Mouse (Mus musculus): ENCODE measurements at regions not wholly inside any gene's neighbourhood (a gene's known extent, or its start where the extent isn't known, plus 50 kb on each side); places are given as distances from the start of the nearest gene placed in this dataset.
A peak's percentile ranks its signal among the peaks of the same experiment; 100 is the strongest.

- no peak for DNase-seq (ENCODE audit: low spot score)
Observed at GRCm38 (mm10) chr9:100404426-100404825, 82.2 kb downstream of the Il20rb start.

GRCm38 (mm10) chr9:100400366-100400765, 86.2 kb downstream of the Il20rb start:
- peak; percentile 61 for DNase-seq (ENCODE audit: low spot score)

- DNase-seq (ENCODE audit: low spot score), result no peak
Observed at GRCm38 (mm10) chr9:100396340-100396910, 90.2 kb downstream of the Il20rb start.

- peak; percentile 66 for DNase-seq (ENCODE audit: low spot score)
Observed at GRCm38 (mm10) chr9:100395711-100396110, 90.9 kb downstream of the Il20rb start.

GRCm38 (mm10) chr9:100394632-100395031, 92.0 kb downstream of the Il20rb start:
- no peak for DNase-seq (ENCODE audit: low spot score)

GRCm38 (mm10) chr9:100394166-100394565, 92.4 kb downstream of the Il20rb start:
- no peak for DNase-seq (ENCODE audit: low spot score)

GRCm38 (mm10) chr9:100392262-100392661, 94.3 kb downstream of the Il20rb start:
- DNase-seq (ENCODE audit: low spot score), result no peak

- DNase-seq (ENCODE audit: low spot score), result no peak
Observed at GRCm38 (mm10) chr9:100391566-100392213, 94.9 kb downstream of the Il20rb start.

- DNase-seq (ENCODE audit: low spot score), result no peak
Observed at GRCm38 (mm10) chr9:100388393-100388792, 98.2 kb downstream of the Il20rb start.

GRCm38 (mm10) chr9:100387171-100387685, 99.4 kb downstream of the Il20rb start:
- DNase-seq (ENCODE audit: low spot score), result no peak

- DNase-seq (ENCODE audit: low spot score), result peak; percentile 70
Observed at GRCm38 (mm10) chr9:100382492-100382891, 104.1 kb downstream of the Il20rb start.

GRCm38 (mm10) chr9:100369921-100370320, 116.7 kb downstream of the Il20rb start:
- DNase-seq (ENCODE audit: low spot score), result no peak

- no peak for DNase-seq (ENCODE audit: low spot score)
Observed at GRCm38 (mm10) chr9:100366816-100367215, 119.8 kb downstream of the Il20rb start.

GRCm38 (mm10) chr9:100359934-100360716, 126.5 kb downstream of the Il20rb start:
- DNase-seq (ENCODE audit: low spot score), result peak; percentile 13

- DNase-seq (ENCODE audit: low spot score), result no peak
Observed at GRCm38 (mm10) chr9:100357553-100357952, 129.0 kb downstream of the Il20rb start.

- DNase-seq (ENCODE audit: low spot score), result no peak
Observed at GRCm38 (mm10) chr9:100340796-100341195, 145.8 kb downstream of the Il20rb start.

- DNase-seq (ENCODE audit: low spot score), result no peak
Observed at GRCm38 (mm10) chr9:100307765-100308164, 178.8 kb downstream of the Il20rb start.

- DNase-seq (ENCODE audit: low spot score), result no peak
Observed at GRCm38 (mm10) chr9:100307364-100307763, 179.2 kb downstream of the Il20rb start.

- DNase-seq (ENCODE audit: low spot score), result no peak
Observed at GRCm38 (mm10) chr9:100303762-100304161, 182.8 kb downstream of the Il20rb start.

GRCm38 (mm10) chr9:100301613-100302012, 185.0 kb downstream of the Il20rb start:
- DNase-seq (ENCODE audit: low spot score), result peak; percentile 41

- DNase-seq (ENCODE audit: low spot score), result no peak
Observed at GRCm38 (mm10) chr9:100277361-100277760, 209.2 kb downstream of the Il20rb start.

GRCm38 (mm10) chr9:100266528-100267387, 219.8 kb downstream of the Il20rb start:
- DNase-seq (ENCODE audit: low spot score), result no peak
